Mouse (Mus musculus) forebrain, postnatal 0 days (tissue): ENCODE measurements around the gene Kdelc1. TPM values are rescaled to one million over a fixed set of nuclear protein-coding genes. Genes with fewer than 3 reads are reported as not detected.
A peak's percentile ranks its signal among the peaks of the same experiment; 100 is the strongest.

Experiments used
- ATAC-seq: fragments of 200-750 bp; cut with Nextera tagmentation; 2 replicates; pipeline ENCODE4 v1.8.0; 2017; ENCODE audit warnings: mild to moderate bottlenecking, moderate library complexity
- DNase-seq: peaks from one replicate; pipeline ENCODE4 v3.0.0-alpha.2; 2015
- H3K27ac ChIP-seq: fragments of 300-500 bp; sonication (generic); 2 replicates; pipeline ENCODE4 v1.5.1; 2014; ENCODE audit warnings: low read depth, mild to moderate bottlenecking, antibody characterized with exemption, low read length, moderate library complexity, mixed read lengths
- H3K27me3 ChIP-seq: fragments of 300-500 bp; sonication (generic); 2 replicates; pipeline ENCODE4 v1.6.1; 2014; ENCODE audit warnings: mild to moderate bottlenecking, low read length, mixed read lengths; ENCODE audit not compliant: insufficient read depth
- H3K36me3 ChIP-seq: fragments of 300-500 bp; sonication (generic); 2 replicates; pipeline ENCODE4 v1.6.1; 2014; ENCODE audit warnings: mild to moderate bottlenecking, moderate library complexity; ENCODE audit not compliant: insufficient read depth
- H3K4me1 ChIP-seq: fragments of 300-500 bp; sonication (generic); 2 replicates; pipeline ENCODE4 v1.6.1; 2014; ENCODE audit warnings: antibody characterized with exemption; ENCODE audit not compliant: insufficient read depth
- H3K4me2 ChIP-seq: fragments of 300-500 bp; sonication (generic); 2 replicates; pipeline ENCODE4 v1.6.1; 2014; ENCODE audit warnings: low read depth, mild to moderate bottlenecking, moderate library complexity
- H3K4me3 ChIP-seq: fragments of 300-500 bp; sonication (generic); 2 replicates; pipeline ENCODE4 v1.5.1; 2014; ENCODE audit warnings: low read depth, low read length, mixed read lengths
- H3K9ac ChIP-seq: fragments of 300-500 bp; sonication (generic); 2 replicates; pipeline ENCODE4 v1.6.1; 2014; ENCODE audit warnings: mild to moderate bottlenecking
- H3K9me3 ChIP-seq: fragments of 300-500 bp; sonication (generic); 2 replicates; pipeline ENCODE4 v1.6.1; 2016; ENCODE audit warnings: low read length
- CTCF ChIP-seq: sonication (generic); IDR thresholded peaks from 2 replicates; pipeline ENCODE4 v1.5.1; 2016; ENCODE audit warnings: antibody characterized with exemption, control low read depth, low read depth
- WGBS: fragments of 180-500 bp; shearing (Covaris S2); extraction: QIAGEN DNeasy Blood & Tissue Kit; methylation state at CpG from one replicate; pipeline ENCODE4 v1.1.7; 2014; 5-methylcytosine and 5-hydroxymethylcytosine counted together
- polyA plus RNA-seq: library from polyadenylated mRNA; unstranded; fragments of >200 nt; fragmentation: Nextera tagmentation; extraction: Ambion mirVana; gene quantifications from 2 replicates; pipeline ENCODE4 v1.2.1, GENCODE M21; 2015
- total RNA-seq: library from RNA; depleted of rRNA; stranded (reverse); fragments of >200 nt; gene quantifications from 2 replicates; pipeline ENCODE4 v1.2.3, GENCODE M21; 2014

The Kdelc1 gene
- total and polyA plus RNA-seq, 2 experiments from 2014 or later: 10.5 to 14.2 TPM

DNA sequence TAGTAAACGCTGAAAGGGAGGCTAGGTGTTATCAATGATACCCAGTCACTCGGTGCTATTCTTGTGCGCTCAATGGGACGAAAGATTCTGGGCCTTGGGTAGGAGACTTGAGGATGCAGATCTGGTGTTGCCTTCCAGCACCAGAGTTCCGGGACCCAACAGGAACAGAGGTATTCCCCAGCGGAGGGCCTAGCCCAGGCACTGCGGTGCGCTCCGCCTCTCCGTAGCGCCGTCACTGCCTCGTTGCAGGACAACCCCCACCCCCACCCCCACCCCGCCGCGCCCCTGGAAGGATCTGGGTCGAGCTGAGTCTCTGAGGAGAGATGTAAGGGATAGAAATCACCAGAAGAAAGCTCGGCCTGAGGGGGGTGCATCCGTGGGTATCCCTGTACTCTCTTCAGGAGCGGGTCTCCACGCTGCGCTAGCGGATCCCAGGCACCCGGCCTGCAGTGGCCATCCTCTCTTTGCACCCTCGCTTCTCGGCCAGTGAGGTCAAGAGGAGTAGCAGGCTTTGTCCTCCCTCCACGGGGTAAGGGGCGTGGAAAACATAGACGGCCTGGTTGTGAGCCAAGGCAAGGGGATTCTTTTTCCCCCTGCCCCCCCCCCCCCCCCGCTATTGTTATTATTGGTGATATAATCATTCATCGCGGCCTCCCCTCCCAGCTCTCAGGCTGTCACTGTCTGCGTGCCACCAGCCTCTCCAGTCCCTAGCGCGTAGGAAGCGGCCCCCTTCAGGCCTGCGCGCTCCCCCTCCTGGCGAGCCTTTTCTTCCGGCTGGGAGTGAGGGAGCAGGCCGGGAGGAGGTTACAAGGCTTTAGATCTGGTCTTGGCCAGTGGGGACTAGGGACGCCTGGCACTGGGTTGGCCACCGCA lies 829 bp upstream of the Kdelc1 start:
- H3K4me1 ChIP-seq: no peaks in the 10 kb centered on the region
- peak overlapping the region; percentile 74 for H3K4me2 ChIP-seq
- WGBS: under 1% methylated on average over 42 of the region's 43 CpGs
- H3K27ac ChIP-seq: peak overlapping the region; percentile 94
- ATAC-seq (peak; percentile 85), DNase-seq (peak; percentile 83)
- peak overlapping the region; percentile 87 for H3K9ac ChIP-seq
- H3K9me3 ChIP-seq: no peaks in the 10 kb centered on the region
- TF ChIP-seq CTCF: peak; percentile 74
- peaks cover 4% of the 10 kb centered on the region; the same call in 1 of the 2 replicates for H3K36me3 ChIP-seq
- peak overlapping the region; percentile 62 for H3K4me3 ChIP-seq
- no peaks in the 10 kb centered on the region for H3K27me3 ChIP-seq

DNA sequence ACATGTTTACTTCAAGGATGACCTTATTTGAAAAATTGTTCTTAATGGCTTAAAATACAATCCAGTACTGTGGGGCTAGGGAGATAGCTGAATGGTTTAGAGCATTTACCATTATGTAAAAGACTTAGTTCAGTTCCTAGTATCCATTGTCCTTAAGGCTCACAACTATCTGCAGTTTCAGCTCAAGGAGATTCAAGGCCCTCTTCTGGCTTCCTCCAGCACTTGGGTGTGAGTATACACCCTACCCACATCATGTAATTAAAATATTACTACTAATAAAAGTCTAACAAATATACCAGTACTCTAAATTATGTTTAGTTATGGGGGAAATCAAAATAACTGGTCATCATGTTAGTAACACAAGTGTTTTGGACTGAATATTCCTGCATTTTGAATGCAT lies 1.0 kb downstream of the Kdelc1 start:
- DNase-seq (no peak), ATAC-seq (no peak)
- H3K27me3 ChIP-seq: no peaks in the 10 kb centered on the region
- H3K9ac ChIP-seq: no peak overlapping the region
- H3K36me3 ChIP-seq: peaks cover 17% of the 10 kb centered on the region
- H3K9me3 ChIP-seq: no peaks in the 10 kb centered on the region
- no peak for TF ChIP-seq CTCF
- no peak overlapping the region; the same call in 1 of the 2 replicates for H3K4me3 ChIP-seq
- H3K4me1 ChIP-seq: no peaks in the 10 kb centered on the region
- H3K27ac ChIP-seq: no peak overlapping the region
- H3K4me2 ChIP-seq: peak overlapping the region; percentile 74

DNA sequence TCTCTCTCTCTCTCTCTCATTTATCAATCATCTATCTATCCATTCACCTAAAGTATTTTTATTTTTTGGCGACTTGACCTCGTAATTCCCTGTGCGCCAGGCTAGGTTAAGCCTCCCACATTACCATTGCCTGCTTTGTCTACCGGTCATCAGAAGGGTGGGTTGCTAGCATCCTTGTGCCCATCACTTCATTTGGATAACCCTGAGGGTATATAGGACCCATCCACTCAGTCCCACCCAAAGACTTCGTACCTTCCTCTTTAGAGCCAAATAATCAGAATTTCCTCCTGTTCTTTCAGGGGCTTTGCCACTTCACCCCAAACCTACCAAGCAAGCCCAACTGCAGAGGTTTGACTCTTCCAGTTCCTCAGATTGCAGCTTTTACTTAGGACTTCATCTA lies 15.7 kb downstream of the Kdelc1 start:
- Histone ChIP-seq H3K27me3 (no peaks in the 10 kb centered on the region), H3K9me3 (no peaks in the 10 kb centered on the region), H3K36me3 (peaks cover 8% of the 10 kb centered on the region), H3K4me2 (peak overlapping the region; percentile 65), H3K4me1 (peaks cover 2% of the 10 kb centered on the region; the same call in 1 of the 2 replicates), H3K27ac (no peak overlapping the region), H3K9ac (0 out of 2 replicates have a peak overlapping the region, but pooled peaks have one; percentile 10), H3K4me3 (peak overlapping the region; percentile 92)
- WGBS: 11% methylated on average over 5 of the region's 5 CpGs
- ATAC-seq (no peak), DNase-seq (peak; percentile 3)
- no peak for TF ChIP-seq CTCF

DNA sequence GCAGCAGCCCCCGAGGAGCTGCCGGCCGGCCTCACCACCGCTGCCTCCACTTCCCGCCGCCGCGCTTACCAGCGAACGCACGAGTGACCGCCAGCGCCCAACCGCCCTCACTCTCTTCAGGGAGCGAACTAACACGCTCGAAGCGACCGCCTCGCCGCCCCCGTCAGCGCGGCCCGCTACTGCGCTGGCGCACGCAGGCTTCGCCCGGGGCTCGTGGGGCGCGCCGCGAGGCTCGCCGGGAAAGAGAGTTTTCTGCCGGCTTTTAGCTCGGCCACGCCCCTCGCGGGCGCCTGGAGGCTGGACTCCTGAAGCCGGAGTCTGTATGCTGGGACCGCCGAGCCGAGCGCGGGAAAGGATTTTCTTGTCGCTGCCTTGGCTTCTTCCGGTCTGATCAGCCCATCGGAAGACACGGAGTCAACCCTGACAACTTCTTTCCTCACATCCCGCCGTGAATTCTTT lies 16.3 kb downstream of the Kdelc1 start, which contains the start of gene Tex30:
Gene Tex30, minus strand, starts transcription at position 183 of the 459 bp plus-strand sequence.
- Histone ChIP-seq H3K27ac (peak within 1 kb of the TSS; percentile 77), H3K27me3 (no peaks in the 10 kb centered on the region), H3K36me3 (peaks cover 4% of the 10 kb centered on the region), H3K9ac (peak within 1 kb of the TSS; percentile 61), H3K4me1 (peaks cover 2% of the 10 kb centered on the region; the same call in 1 of the 2 replicates), H3K9me3 (no peaks in the 10 kb centered on the region), H3K4me2 (peak within 1 kb of the TSS; percentile 65), H3K4me3 (peak within 1 kb of the TSS; percentile 92)
- TF ChIP-seq CTCF: peak; percentile 6; the same call in 1 of the 2 replicates
- WGBS: 0% methylated on average over 54 of the region's 55 CpGs
- ATAC-seq: peak; percentile 99
- peak; percentile 97 for DNase-seq

DNA sequence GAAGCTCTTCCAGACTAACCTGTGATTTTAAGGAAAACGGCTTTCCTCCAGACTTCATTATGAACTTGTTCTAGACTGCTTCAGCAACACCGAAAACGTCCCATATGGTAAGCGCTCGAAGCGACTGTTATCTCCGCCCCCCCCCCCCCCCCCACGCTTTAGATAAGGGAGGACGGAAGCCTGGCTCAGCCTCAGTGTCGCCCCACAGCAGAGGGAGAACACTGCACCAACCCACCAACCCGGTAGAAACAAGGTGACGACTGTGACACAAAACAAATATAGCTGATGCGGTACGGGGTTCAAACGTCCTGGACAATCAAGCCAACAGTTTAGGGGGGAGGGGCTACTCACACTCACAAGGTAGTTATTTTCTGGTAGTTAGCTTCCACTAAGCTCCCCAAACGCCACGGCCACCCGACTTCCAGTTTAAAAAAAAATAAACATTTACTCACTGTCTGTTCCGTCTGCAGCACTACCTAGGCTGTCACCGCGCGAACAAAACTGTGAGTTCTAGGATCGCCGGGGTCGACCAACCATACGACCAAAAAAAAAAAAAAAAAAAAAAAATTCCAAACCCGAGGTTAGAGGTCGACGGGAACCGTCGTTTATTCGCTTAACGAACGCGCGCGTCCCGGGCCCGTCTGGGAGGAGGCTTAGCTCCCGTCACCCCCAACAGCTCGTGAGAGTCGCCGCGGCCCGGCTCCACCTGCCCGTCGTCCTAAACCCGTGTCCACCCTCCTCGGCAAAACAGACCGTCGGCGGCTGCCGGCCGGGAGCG lies 17.0 kb downstream of the Kdelc1 start:
- Histone ChIP-seq H3K9ac (peak overlapping the region; percentile 61), H3K4me1 (peaks cover 2% of the 10 kb centered on the region; the same call in 1 of the 2 replicates), H3K4me3 (peak overlapping the region; percentile 92), H3K36me3 (peaks cover 4% of the 10 kb centered on the region), H3K4me2 (peak overlapping the region; percentile 65), H3K27me3 (no peaks in the 10 kb centered on the region), H3K27ac (peak overlapping the region; percentile 77), H3K9me3 (no peaks in the 10 kb centered on the region)
- 1% methylated on average over 55 of the region's 55 CpGs for WGBS
- ATAC-seq: peak; percentile 53
- peak; percentile 46 for DNase-seq
- peak; percentile 6; the same call in 1 of the 2 replicates for TF ChIP-seq CTCF

DNA sequence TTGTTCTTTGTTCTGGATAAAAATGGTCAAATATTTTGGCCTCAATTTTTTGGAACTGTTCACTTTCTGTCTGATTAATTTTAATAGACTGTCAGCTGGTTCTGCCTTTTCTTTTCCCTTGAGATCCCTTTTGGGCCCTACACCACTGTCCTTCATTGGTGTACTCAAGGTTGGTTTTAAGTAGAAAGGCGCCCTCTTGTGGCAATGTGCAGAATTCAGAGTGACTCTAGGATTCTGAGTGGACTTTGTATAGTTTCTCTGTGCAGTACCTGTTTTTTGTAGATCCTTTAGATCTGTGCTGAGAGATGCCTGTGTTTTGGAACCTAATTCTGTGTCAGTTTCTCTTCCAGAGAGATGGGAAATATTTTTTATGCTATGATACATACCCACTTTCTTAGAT lies 54.0 kb downstream of the Kdelc1 start:
- Histone ChIP-seq H3K4me1 (no peaks in the 10 kb centered on the region), H3K9me3 (no peaks in the 10 kb centered on the region), H3K36me3 (no peaks in the 10 kb centered on the region), H3K9ac (no peak overlapping the region), H3K4me3 (no peak overlapping the region), H3K4me2 (no peak overlapping the region), H3K27me3 (no peaks in the 10 kb centered on the region), H3K27ac (no peak overlapping the region)
- WGBS: 0% methylated on average over 1 of the region's 1 CpGs
- ATAC-seq (peak; percentile 48; the same call in 1 of the 2 replicates), DNase-seq (peak; percentile 59)
- TF ChIP-seq CTCF: peak; percentile 64
